Mouse (Mus musculus): ENCODE measurements at regions not wholly inside any gene's neighbourhood (a gene's known extent, or its start where the extent isn't known, plus 50 kb on each side); places are given as distances from the start of the nearest gene placed in this dataset.
A peak's percentile ranks its signal among the peaks of the same experiment; 100 is the strongest.

GRCm38 (mm10) chr9:52330652-52331051 lies 162.3 kb upstream of the Zc3h12c start:
- Histone ChIP-seq H3K4me3 (ENCODE audit: low read depth, low read length) (no peak overlapping the region), H3K9me3 (replicated peaks; ENCODE audit: control insufficient read depth, low read length) (no peaks in the 10 kb centered on the region), H3K36me3 (replicated peaks; ENCODE audit: control insufficient read depth, insufficient read depth, low read length) (no peaks in the 10 kb centered on the region), H3K9ac (replicated peaks; ENCODE audit: low read depth, low read length) (no peak overlapping the region), H3K27me3 (ENCODE audit: control insufficient read depth, insufficient read depth, low read length) (no peaks in the 10 kb centered on the region), H3K4me1 (ENCODE audit: control insufficient read depth, insufficient read depth) (no peaks in the 10 kb centered on the region), H3K4me2 (ENCODE audit: low read depth, low read length) (no peak overlapping the region), H3K27ac (ENCODE audit: low read depth) (no peak overlapping the region)
- DNase-seq (ENCODE audit: low spot score) (no peak), ATAC-seq (ENCODE audit: insufficient read depth, low read depth) (no peak)
- WGBS = 64% methylated on average over 3 of the region's 3 CpGs
- TF ChIP-seq CTCF (IDR thresholded peaks at IDR 0.05; ENCODE audit: low read depth) (no peak), EP300 (IDR thresholded peaks at IDR 0.05; ENCODE audit: low read depth) (no peak)

DNA sequence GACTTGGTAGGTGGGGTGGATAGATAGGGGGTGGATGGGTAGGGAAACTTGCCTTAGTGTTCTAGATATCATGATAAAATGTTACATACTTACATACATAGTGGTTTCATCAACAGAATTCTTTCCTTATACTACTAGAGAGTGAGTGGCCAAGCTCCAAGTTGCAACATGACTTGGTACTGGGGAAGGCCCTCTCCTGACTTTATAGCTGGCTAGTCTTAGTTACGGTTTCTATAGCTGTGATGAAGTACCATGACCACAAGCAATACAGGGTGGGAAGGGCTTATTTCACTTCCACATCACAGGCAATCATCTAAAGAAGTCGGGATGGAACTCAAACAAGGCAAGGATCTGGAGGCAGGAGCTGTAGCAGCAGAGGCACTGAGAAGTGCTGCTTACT lies 156.0 kb upstream of the Zc3h12c start:
- H3K27me3 ChIP-seq (ENCODE audit: control insufficient read depth, insufficient read depth, low read length) = no peaks in the 10 kb centered on the region; the same call in 1 of the 2 replicates
- no peak overlapping the region for H3K9ac ChIP-seq (replicated peaks; ENCODE audit: low read depth, low read length)
- H3K4me1 ChIP-seq (ENCODE audit: control insufficient read depth, insufficient read depth) = no peaks in the 10 kb centered on the region
- no peak overlapping the region for H3K27ac ChIP-seq (ENCODE audit: low read depth)
- H3K9me3 ChIP-seq (replicated peaks; ENCODE audit: control insufficient read depth, low read length) = no peaks in the 10 kb centered on the region
- 84% methylated on average over 2 of the region's 2 CpGs for WGBS
- no peaks in the 10 kb centered on the region for H3K36me3 ChIP-seq (replicated peaks; ENCODE audit: control insufficient read depth, insufficient read depth, low read length)
- ATAC-seq (ENCODE audit: insufficient read depth, low read depth) (no peak), DNase-seq (ENCODE audit: low spot score) (no peak)
- H3K4me2 ChIP-seq (ENCODE audit: low read depth, low read length) = no peak overlapping the region
- no peak for TF ChIP-seq CTCF (IDR thresholded peaks at IDR 0.05; ENCODE audit: low read depth)
- no peak for TF ChIP-seq EP300 (IDR thresholded peaks at IDR 0.05; ENCODE audit: low read depth)
- no peak overlapping the region for H3K4me3 ChIP-seq (ENCODE audit: low read depth, low read length)

DNA sequence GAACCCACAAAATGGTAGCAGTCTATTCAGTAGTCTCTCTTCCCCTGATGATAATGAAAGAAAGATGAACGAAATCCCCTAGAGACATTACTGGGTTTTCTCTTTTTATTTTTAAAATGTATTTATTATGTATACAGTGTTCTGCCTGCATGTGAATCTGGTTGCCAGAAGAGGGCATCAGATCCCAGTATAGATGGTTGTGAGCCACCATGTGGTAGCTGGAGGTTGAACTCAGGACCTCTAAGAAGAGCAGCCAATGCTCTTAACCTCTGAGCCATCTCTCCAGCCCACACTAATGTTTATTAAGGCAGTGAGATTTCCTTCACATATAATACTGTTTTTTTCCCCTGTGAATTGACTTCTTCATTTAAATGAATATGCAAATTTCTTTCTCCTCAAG lies 155.4 kb upstream of the Zc3h12c start:
- DNase-seq (ENCODE audit: low spot score) (no peak), ATAC-seq (ENCODE audit: insufficient read depth, low read depth) (no peak)
- TF ChIP-seq CTCF (IDR thresholded peaks at IDR 0.05; ENCODE audit: low read depth) (0 out of 2 replicates have a peak, but pooled peaks have one; percentile 5), EP300 (IDR thresholded peaks at IDR 0.05; ENCODE audit: low read depth) (no peak)
- Histone ChIP-seq H3K27ac (ENCODE audit: low read depth) (no peak overlapping the region), H3K4me1 (ENCODE audit: control insufficient read depth, insufficient read depth) (no peaks in the 10 kb centered on the region), H3K36me3 (replicated peaks; ENCODE audit: control insufficient read depth, insufficient read depth, low read length) (no peaks in the 10 kb centered on the region), H3K4me2 (ENCODE audit: low read depth, low read length) (no peak overlapping the region), H3K27me3 (ENCODE audit: control insufficient read depth, insufficient read depth, low read length) (no peaks in the 10 kb centered on the region; the same call in 1 of the 2 replicates), H3K9me3 (replicated peaks; ENCODE audit: control insufficient read depth, low read length) (no peaks in the 10 kb centered on the region), H3K9ac (replicated peaks; ENCODE audit: low read depth, low read length) (no peak overlapping the region), H3K4me3 (ENCODE audit: low read depth, low read length) (no peak overlapping the region)
- WGBS = 71% methylated on average over 1 of the region's 1 CpGs

DNA sequence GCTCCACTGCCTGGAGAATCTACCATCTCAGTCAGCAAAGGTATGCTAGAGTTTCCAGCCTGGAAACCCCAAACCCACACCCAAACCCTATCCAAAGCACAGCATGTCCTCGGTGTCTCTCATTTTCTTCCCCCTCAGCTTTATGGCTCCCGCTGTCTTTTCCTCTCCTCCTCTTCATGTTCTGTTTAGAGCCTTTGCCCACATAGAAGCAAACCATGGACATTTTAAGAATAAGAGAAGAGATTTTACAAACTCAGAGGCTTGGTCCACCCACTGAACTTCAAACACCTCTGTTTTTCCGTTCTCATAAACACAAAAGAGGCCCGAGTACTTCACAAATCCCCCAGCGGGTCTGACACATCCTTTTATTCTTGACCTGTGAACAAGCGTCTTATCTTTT lies 154.9 kb upstream of the Zc3h12c start:
- WGBS = 74% methylated on average over 6 of the region's 6 CpGs
- DNase-seq (ENCODE audit: low spot score) (no peak), ATAC-seq (ENCODE audit: insufficient read depth, low read depth) (no peak)
- Histone ChIP-seq H3K4me3 (ENCODE audit: low read depth, low read length) (no peak overlapping the region), H3K4me1 (ENCODE audit: control insufficient read depth, insufficient read depth) (no peaks in the 10 kb centered on the region), H3K4me2 (ENCODE audit: low read depth, low read length) (no peak overlapping the region), H3K27me3 (ENCODE audit: control insufficient read depth, insufficient read depth, low read length) (no peaks in the 10 kb centered on the region; the same call in 1 of the 2 replicates), H3K9ac (replicated peaks; ENCODE audit: low read depth, low read length) (no peak overlapping the region), H3K27ac (ENCODE audit: low read depth) (no peak overlapping the region), H3K36me3 (replicated peaks; ENCODE audit: control insufficient read depth, insufficient read depth, low read length) (no peaks in the 10 kb centered on the region), H3K9me3 (replicated peaks; ENCODE audit: control insufficient read depth, low read length) (no peaks in the 10 kb centered on the region)
- TF ChIP-seq CTCF (IDR thresholded peaks at IDR 0.05; ENCODE audit: low read depth) (no peak), EP300 (IDR thresholded peaks at IDR 0.05; ENCODE audit: low read depth) (no peak)

DNA sequence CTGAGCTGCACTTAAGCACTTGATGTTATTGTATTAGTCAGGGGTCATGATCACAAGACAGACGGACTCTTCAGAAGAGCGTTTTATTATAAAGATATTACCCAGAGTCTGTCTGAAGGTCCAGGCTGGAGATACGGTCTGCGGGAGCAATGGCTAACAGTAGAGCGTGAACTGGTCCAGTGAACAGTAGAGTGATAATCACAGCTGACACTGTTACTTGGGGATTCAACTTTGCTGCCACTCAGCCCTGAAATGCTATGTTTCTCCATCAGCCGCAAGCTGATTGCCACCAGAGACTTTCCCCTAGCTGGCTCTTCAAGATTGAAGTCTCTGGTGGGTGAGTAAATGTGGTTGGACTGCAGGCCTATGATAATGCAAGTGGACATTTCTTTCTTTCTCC lies 133.1 kb upstream of the Zc3h12c start:
- 80% methylated on average over 6 of the region's 6 CpGs for whole genome bisulfite sequencing

DNA sequence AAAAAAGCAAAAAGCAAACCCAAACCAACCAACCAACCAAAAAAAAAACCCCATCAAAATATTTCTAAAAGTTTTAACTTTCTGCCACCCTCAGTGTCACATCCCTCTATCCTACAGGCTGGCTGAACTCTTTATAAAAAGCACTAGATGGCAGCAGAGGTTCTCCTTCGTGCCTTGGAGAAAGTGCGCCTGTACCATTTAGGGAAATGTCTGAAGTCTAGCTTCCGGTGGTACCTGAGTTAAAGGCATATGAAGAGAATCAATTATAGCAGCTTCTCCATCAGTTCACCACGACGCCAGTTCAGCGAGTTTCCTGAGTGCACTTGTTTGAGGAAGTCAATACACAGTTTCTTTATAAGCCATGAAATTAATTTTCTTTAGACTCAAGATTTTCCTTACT lies 130.0 kb upstream of the Zc3h12c start:
- ATAC-seq (ENCODE audit: insufficient read depth, low read depth) (no peak), DNase-seq (ENCODE audit: low spot score) (peak; percentile 69)
- Histone ChIP-seq H3K27ac (ENCODE audit: low read depth) (no peak overlapping the region), H3K4me1 (ENCODE audit: control insufficient read depth, insufficient read depth) (no peaks in the 10 kb centered on the region), H3K4me2 (ENCODE audit: low read depth, low read length) (no peak overlapping the region), H3K27me3 (ENCODE audit: control insufficient read depth, insufficient read depth, low read length) (no peaks in the 10 kb centered on the region), H3K36me3 (replicated peaks; ENCODE audit: control insufficient read depth, insufficient read depth, low read length) (no peaks in the 10 kb centered on the region), H3K9me3 (replicated peaks; ENCODE audit: control insufficient read depth, low read length) (no peaks in the 10 kb centered on the region), H3K9ac (replicated peaks; ENCODE audit: low read depth, low read length) (no peak overlapping the region), H3K4me3 (ENCODE audit: low read depth, low read length) (no peak overlapping the region)
- WGBS = 10% methylated on average over 6 of the region's 6 CpGs
- TF ChIP-seq CTCF (IDR thresholded peaks at IDR 0.05; ENCODE audit: low read depth) = peak; percentile 74
- no peak for TF ChIP-seq EP300 (IDR thresholded peaks at IDR 0.05; ENCODE audit: low read depth)

More for the DNA sequence above, 133.1 kb upstream of the Zc3h12c start:
- Histone ChIP-seq H3K27me3 (ENCODE audit: control insufficient read depth, insufficient read depth, low read length) (no peaks in the 10 kb centered on the region), H3K4me2 (ENCODE audit: low read depth, low read length) (no peak overlapping the region), H3K9ac (replicated peaks; ENCODE audit: low read depth, low read length) (no peak overlapping the region), H3K36me3 (replicated peaks; ENCODE audit: control insufficient read depth, insufficient read depth, low read length) (no peaks in the 10 kb centered on the region), H3K4me1 (ENCODE audit: control insufficient read depth, insufficient read depth) (no peaks in the 10 kb centered on the region), H3K4me3 (ENCODE audit: low read depth, low read length) (no peak overlapping the region), H3K27ac (ENCODE audit: low read depth) (no peak overlapping the region), H3K9me3 (replicated peaks; ENCODE audit: control insufficient read depth, low read length) (no peaks in the 10 kb centered on the region)
- ATAC-seq (ENCODE audit: insufficient read depth, low read depth) (no peak), DNase-seq (ENCODE audit: low spot score) (no peak)
- no peak for TF ChIP-seq EP300 (IDR thresholded peaks at IDR 0.05; ENCODE audit: low read depth)
- TF ChIP-seq CTCF (IDR thresholded peaks at IDR 0.05; ENCODE audit: low read depth) = no peak

Measured in heart, postnatal 0 days (tissue).